Mouse (Mus musculus) C2C12 (cell line): ENCODE data around the gene Hsdl2.

ENCODE experiments used
- CEBPB ChIP-seq: IDR thresholded peaks from one replicate; pipeline ENCODE4 v1.6.1; 2011; ENCODE audit warnings: low read depth, mild to moderate bottlenecking, control low read depth, moderate library complexity
- CTCF ChIP-seq: IDR thresholded peaks from one replicate; pipeline ENCODE4 v1.5.1; 2011; ENCODE audit not compliant: control insufficient read depth, insufficient read depth, insufficient read length
- FOSL1 ChIP-seq: IDR thresholded peaks from one replicate; pipeline ENCODE4 v1.8.0; 2011; ENCODE audit warnings: mild to moderate bottlenecking, low read length; ENCODE audit not compliant: poor library complexity, insufficient read depth, severe bottlenecking
- MYOD1 ChIP-seq: IDR thresholded peaks from one replicate; pipeline ENCODE4 v1.6.1; 2011; ENCODE audit warnings: low read depth; ENCODE audit not compliant: control insufficient read depth, insufficient read length
- USF1 ChIP-seq: IDR thresholded peaks from one replicate; pipeline ENCODE4 v1.6.1; 2011; ENCODE audit warnings: low read depth, mild to moderate bottlenecking, control low read depth, moderate library complexity

- no peak for TF ChIP-seq CTCF
- no peak for TF ChIP-seq CEBPB
- no peak for TF ChIP-seq FOSL1
- no peak for TF ChIP-seq USF1
- TF ChIP-seq MYOD1: no peak
Measured at GRCm38 (mm10) chr4:59642039-59642438, 60.7 kb downstream of the Hsdl2 start.
